Mouse (Mus musculus): ENCODE results near the gene Pnpla1. TPM values are rescaled to one million over a fixed set of nuclear protein-coding genes. Genes with fewer than 3 reads are reported as not detected.

Gene Pnpla1
- polyA plus RNA-seq, 1 experiment from 2014 or later = not detected

DNA sequence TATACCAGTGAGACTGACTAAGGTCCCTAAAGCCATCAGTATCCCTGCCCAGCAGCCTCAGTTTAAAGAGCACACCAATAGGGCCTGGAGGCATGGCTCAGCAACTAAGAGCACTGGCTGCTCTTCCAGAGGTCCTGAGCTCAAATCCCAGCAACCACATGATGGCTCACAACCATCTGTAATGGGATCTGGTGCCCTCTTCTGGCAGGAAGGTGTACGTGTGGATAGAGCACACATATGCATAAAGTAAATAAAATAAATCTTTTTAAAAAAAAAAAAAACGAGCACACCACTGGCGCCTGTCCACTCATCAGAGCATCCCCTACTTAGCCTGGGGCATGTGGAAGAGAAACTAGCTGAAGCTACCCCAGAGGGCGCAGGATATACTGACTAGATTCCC lies 43.3 kb downstream of the Pnpla1 start:
- DNase-seq (ENCODE audit: low spot score) = no peak
- ATAC-seq (ENCODE audit: low FRiP score) = no peak
- WGBS = 69% methylated on average over 4 of the region's 4 CpGs

GRCm38 (mm10) chr17:28904546-28905376 lies 46.5 kb downstream of the Pnpla1 start:
- peaks cover 3% of the 10 kb centered on the region; the same call in 1 of the 2 replicates for H3K27me3 ChIP-seq (ENCODE audit: control insufficient read depth, insufficient read depth, low read length)
- no peaks in the 10 kb centered on the region for H3K9me3 ChIP-seq (ENCODE audit: control insufficient read depth, low read length)
- no peak overlapping the region for H3K4me3 ChIP-seq (ENCODE audit: low read depth, low read length)
- H3K4me2 ChIP-seq (replicated peaks; ENCODE audit: low read depth, low read length) = no peak overlapping the region
- no peaks in the 10 kb centered on the region for H3K36me3 ChIP-seq (ENCODE audit: control insufficient read depth, insufficient read depth, low read length)
- H3K27ac ChIP-seq (ENCODE audit: low read depth, low read length) = no peak overlapping the region
- ATAC-seq (ENCODE audit: low FRiP score) (peak; percentile 53; the same call in 1 of the 2 replicates), DNase-seq (ENCODE audit: low spot score) (peak; percentile 89)
- WGBS = 30% methylated on average over 23 of the region's 23 CpGs
- 0 out of 2 replicates have a peak, but pooled peaks cover 3% of the 10 kb centered on the region for H3K4me1 ChIP-seq (replicated peaks; ENCODE audit: control insufficient read depth, insufficient read depth, low read length)
- H3K9ac ChIP-seq (ENCODE audit: low read depth, low read length) = no peak overlapping the region

More for the DNA sequence above, 43.3 kb downstream of the Pnpla1 start:
- Histone ChIP-seq H3K27me3 (ENCODE audit: control insufficient read depth, insufficient read depth, low read length) (no peaks in the 10 kb centered on the region), H3K4me3 (ENCODE audit: low read depth, low read length) (no peak overlapping the region), H3K9me3 (ENCODE audit: control insufficient read depth, low read length) (no peaks in the 10 kb centered on the region), H3K4me2 (replicated peaks; ENCODE audit: low read depth, low read length) (no peak overlapping the region), H3K4me1 (replicated peaks; ENCODE audit: control insufficient read depth, insufficient read depth, low read length) (0 out of 2 replicates have a peak, but pooled peaks cover 3% of the 10 kb centered on the region), H3K9ac (ENCODE audit: low read depth, low read length) (no peak overlapping the region), H3K36me3 (ENCODE audit: control insufficient read depth, insufficient read depth, low read length) (no peaks in the 10 kb centered on the region), H3K27ac (ENCODE audit: low read depth, low read length) (no peak overlapping the region)

DNA sequence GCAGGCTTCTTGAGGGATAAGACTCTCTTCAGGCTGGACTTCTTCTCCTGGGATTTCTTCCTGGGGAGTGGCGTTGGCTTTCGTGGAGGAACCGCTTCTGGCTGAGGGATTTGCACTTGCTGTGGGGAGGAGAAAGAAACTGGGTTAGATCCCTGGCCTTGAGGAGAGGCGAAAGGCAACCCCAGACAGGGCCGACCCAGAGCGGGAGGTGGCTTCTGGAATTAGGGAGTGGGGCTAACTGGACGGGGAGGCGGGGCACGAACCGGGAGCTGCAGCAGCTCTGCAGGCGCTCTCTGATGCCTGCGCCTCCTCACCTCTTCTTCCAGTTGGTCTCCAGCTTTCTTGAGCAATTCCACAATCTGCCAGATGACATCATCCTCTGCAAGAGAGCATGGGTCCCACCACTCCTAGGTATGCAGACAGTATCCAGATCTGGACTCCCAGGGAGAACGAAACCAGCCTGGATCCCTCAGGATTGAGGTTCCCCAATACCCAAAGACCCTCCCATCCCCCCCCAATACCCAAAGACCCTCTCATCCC lies 47.2 kb downstream of the Pnpla1 start:
- no peak overlapping the region for H3K4me2 ChIP-seq (replicated peaks; ENCODE audit: low read depth, low read length)
- 72% methylated on average over 13 of the region's 13 CpGs for WGBS
- H3K36me3 ChIP-seq (ENCODE audit: control insufficient read depth, insufficient read depth, low read length) = no peaks in the 10 kb centered on the region
- DNase-seq (ENCODE audit: low spot score) = no peak
- H3K27me3 ChIP-seq (ENCODE audit: control insufficient read depth, insufficient read depth, low read length) = peaks cover 10% of the 10 kb centered on the region; the same call in 1 of the 2 replicates
- no peak overlapping the region for H3K27ac ChIP-seq (ENCODE audit: low read depth, low read length)
- H3K9me3 ChIP-seq (ENCODE audit: control insufficient read depth, low read length) = no peaks in the 10 kb centered on the region
- H3K4me3 ChIP-seq (ENCODE audit: low read depth, low read length) = no peak overlapping the region
- H3K4me1 ChIP-seq (replicated peaks; ENCODE audit: control insufficient read depth, insufficient read depth, low read length) = 0 out of 2 replicates have a peak, but pooled peaks cover 5% of the 10 kb centered on the region
- H3K9ac ChIP-seq (ENCODE audit: low read depth, low read length) = no peak overlapping the region
- no peak for ATAC-seq (ENCODE audit: low FRiP score)

DNA sequence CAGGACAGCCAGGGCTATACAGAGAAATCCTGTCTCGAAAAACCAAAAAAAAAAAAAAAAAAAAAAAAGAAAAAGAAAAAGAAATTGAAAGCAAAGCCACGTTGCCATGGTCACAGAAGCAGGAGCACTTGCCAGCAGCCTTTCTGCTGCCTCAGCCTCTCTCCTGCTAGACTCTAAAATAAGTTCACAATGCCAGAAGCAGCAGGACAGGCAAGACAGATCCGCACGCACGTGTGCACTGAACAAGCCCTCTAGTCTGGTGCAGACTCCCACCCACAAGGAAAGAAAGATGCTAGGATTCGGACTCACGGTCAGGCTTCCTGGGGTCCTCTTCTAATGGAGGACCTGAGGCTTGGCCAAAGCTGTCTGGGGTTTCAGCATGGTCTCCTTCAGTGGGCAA lies 49.7 kb downstream of the Pnpla1 start:
- DNase-seq (ENCODE audit: low spot score) (no peak), ATAC-seq (ENCODE audit: low FRiP score) (no peak)
- Histone ChIP-seq H3K4me3 (ENCODE audit: low read depth, low read length) (no peak overlapping the region), H3K27ac (ENCODE audit: low read depth, low read length) (no peak overlapping the region), H3K27me3 (ENCODE audit: control insufficient read depth, insufficient read depth, low read length) (peaks cover 10% of the 10 kb centered on the region; the same call in 1 of the 2 replicates), H3K4me1 (replicated peaks; ENCODE audit: control insufficient read depth, insufficient read depth, low read length) (0 out of 2 replicates have a peak, but pooled peaks cover 5% of the 10 kb centered on the region), H3K4me2 (replicated peaks; ENCODE audit: low read depth, low read length) (no peak overlapping the region), H3K9ac (ENCODE audit: low read depth, low read length) (no peak overlapping the region), H3K36me3 (ENCODE audit: control insufficient read depth, insufficient read depth, low read length) (no peaks in the 10 kb centered on the region), H3K9me3 (ENCODE audit: control insufficient read depth, low read length) (no peaks in the 10 kb centered on the region)
- WGBS = 83% methylated on average over 7 of the region's 7 CpGs

DNA sequence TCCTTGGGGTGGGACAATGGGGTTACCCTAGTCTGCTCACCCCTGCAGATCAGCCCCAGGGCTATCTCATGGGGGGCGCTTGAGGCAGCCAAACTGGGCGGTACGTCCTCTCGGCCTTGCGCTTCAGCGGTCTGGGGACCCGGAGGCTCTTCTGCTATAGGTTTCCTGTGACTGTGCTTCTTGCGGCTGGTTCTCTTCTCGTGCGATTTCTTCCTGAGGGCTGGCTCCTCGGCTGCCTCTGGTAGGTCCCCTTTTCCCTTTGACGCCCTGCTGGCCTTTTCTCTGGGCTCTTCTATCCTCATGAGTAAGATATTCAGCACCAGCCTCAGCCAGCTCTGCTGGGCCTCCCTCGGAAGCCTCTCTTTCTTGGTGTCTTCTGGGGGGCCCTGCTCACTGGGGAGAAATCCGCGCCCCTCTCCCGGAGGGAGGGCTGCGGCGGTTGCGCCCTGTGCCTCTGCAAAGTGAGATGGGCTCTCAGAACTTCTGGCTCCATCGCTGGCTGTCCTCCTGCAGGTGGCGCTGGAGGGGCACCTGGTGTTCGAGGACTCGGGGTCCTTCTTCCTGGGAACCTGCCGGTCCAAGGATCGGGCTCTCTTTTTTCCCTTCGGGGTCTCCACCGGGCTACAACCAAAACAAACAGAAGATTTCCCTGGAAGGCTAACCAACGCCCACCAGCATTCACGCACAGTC lies 51.2 kb downstream of the Pnpla1 start:
- Histone ChIP-seq H3K27me3 (ENCODE audit: control insufficient read depth, insufficient read depth, low read length) (peaks cover 10% of the 10 kb centered on the region; the same call in 1 of the 2 replicates), H3K4me1 (replicated peaks; ENCODE audit: control insufficient read depth, insufficient read depth, low read length) (0 out of 2 replicates have a peak, but pooled peaks cover 5% of the 10 kb centered on the region), H3K9ac (ENCODE audit: low read depth, low read length) (no peak overlapping the region), H3K4me2 (replicated peaks; ENCODE audit: low read depth, low read length) (peak overlapping the region; percentile 42), H3K9me3 (ENCODE audit: control insufficient read depth, low read length) (no peaks in the 10 kb centered on the region), H3K4me3 (ENCODE audit: low read depth, low read length) (peak overlapping the region; percentile 10), H3K27ac (ENCODE audit: low read depth, low read length) (no peak overlapping the region), H3K36me3 (ENCODE audit: control insufficient read depth, insufficient read depth, low read length) (no peaks in the 10 kb centered on the region)
- ATAC-seq (ENCODE audit: low FRiP score) = no peak
- peak; percentile 76 for DNase-seq (ENCODE audit: low spot score)
- WGBS = 8% methylated on average over 28 of the region's 29 CpGs

DNA sequence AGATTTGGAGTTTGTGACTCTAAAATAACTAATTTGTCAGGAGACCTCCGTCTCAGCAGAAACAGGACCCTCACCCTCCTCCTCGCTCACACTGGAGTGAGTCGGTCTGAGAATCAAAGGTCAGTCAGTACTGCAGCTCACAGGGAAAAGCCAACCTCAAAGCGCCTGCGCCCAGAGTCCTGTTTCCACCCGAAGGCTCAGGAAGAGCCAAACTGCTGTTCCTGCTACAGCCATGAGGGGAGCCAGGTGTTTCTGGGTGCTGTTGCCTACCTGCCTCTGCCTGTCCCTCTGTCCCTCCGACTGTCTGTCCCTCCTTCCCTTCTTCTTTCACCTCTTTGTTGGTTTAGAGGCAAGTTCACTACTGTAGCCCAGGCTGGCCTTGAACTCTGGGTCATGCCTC lies 51.9 kb downstream of the Pnpla1 start:
- Histone ChIP-seq H3K4me2 (replicated peaks; ENCODE audit: low read depth, low read length) (no peak overlapping the region), H3K9ac (ENCODE audit: low read depth, low read length) (no peak overlapping the region), H3K4me1 (replicated peaks; ENCODE audit: control insufficient read depth, insufficient read depth, low read length) (0 out of 2 replicates have a peak, but pooled peaks cover 2% of the 10 kb centered on the region), H3K4me3 (ENCODE audit: low read depth, low read length) (no peak overlapping the region), H3K27ac (ENCODE audit: low read depth, low read length) (no peak overlapping the region), H3K36me3 (ENCODE audit: control insufficient read depth, insufficient read depth, low read length) (no peaks in the 10 kb centered on the region), H3K9me3 (ENCODE audit: control insufficient read depth, low read length) (no peaks in the 10 kb centered on the region), H3K27me3 (ENCODE audit: control insufficient read depth, insufficient read depth, low read length) (peaks cover 10% of the 10 kb centered on the region; the same call in 1 of the 2 replicates)
- 19% methylated on average over 7 of the region's 7 CpGs for WGBS
- no peak for ATAC-seq (ENCODE audit: low FRiP score)
- no peak for DNase-seq (ENCODE audit: low spot score)

DNA sequence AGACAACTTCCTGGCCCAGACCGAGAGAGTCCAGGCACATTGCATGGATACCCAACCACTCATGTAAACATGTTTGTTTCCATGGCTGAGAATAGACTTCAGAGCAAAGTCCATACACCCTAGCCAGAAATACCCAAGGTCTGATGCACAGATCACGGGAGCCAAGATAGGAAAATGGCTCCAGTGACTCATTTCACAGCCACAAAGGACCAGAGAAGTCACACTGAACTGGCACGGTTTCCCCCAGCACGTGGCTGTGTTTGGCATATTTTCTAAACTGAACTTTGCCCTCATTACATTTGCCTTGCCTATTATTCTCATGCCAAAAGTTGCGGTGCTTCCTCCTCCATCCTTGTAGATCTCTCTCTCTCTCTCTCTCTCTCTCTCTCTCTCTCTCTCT lies 55.0 kb downstream of the Pnpla1 start:
- H3K9me3 ChIP-seq (ENCODE audit: control insufficient read depth, low read length) = no peaks in the 10 kb centered on the region
- H3K4me1 ChIP-seq (replicated peaks; ENCODE audit: control insufficient read depth, insufficient read depth, low read length) = 0 out of 2 replicates have a peak, but pooled peaks cover 2% of the 10 kb centered on the region
- 80% methylated on average over 5 of the region's 5 CpGs for WGBS
- DNase-seq (ENCODE audit: low spot score) (no peak), ATAC-seq (ENCODE audit: low FRiP score) (no peak)
- peaks cover 10% of the 10 kb centered on the region; the same call in 1 of the 2 replicates for H3K27me3 ChIP-seq (ENCODE audit: control insufficient read depth, insufficient read depth, low read length)
- no peak overlapping the region for H3K9ac ChIP-seq (ENCODE audit: low read depth, low read length)
- H3K27ac ChIP-seq (ENCODE audit: low read depth, low read length) = no peak overlapping the region
- H3K36me3 ChIP-seq (ENCODE audit: control insufficient read depth, insufficient read depth, low read length) = no peaks in the 10 kb centered on the region
- no peak overlapping the region for H3K4me2 ChIP-seq (replicated peaks; ENCODE audit: low read depth, low read length)
- no peak overlapping the region for H3K4me3 ChIP-seq (ENCODE audit: low read depth, low read length)

GRCm38 (mm10) chr17:28913940-28914339 lies 55.7 kb downstream of the Pnpla1 start:
- peaks cover 10% of the 10 kb centered on the region; the same call in 1 of the 2 replicates for H3K27me3 ChIP-seq (ENCODE audit: control insufficient read depth, insufficient read depth, low read length)
- no peaks in the 10 kb centered on the region for H3K36me3 ChIP-seq (ENCODE audit: control insufficient read depth, insufficient read depth, low read length)
- WGBS = 82% methylated on average over 6 of the region's 6 CpGs
- H3K9ac ChIP-seq (ENCODE audit: low read depth, low read length) = no peak overlapping the region
- H3K9me3 ChIP-seq (ENCODE audit: control insufficient read depth, low read length) = no peaks in the 10 kb centered on the region
- H3K27ac ChIP-seq (ENCODE audit: low read depth, low read length) = no peak overlapping the region
- H3K4me1 ChIP-seq (replicated peaks; ENCODE audit: control insufficient read depth, insufficient read depth, low read length) = 0 out of 2 replicates have a peak, but pooled peaks cover 2% of the 10 kb centered on the region
- H3K4me2 ChIP-seq (replicated peaks; ENCODE audit: low read depth, low read length) = no peak overlapping the region
- no peak for DNase-seq (ENCODE audit: low spot score)
- no peak for ATAC-seq (ENCODE audit: low FRiP score)
- no peak overlapping the region for H3K4me3 ChIP-seq (ENCODE audit: low read depth, low read length)
